Mouse (Mus musculus): ENCODE measurements around the gene Nek1.

GRCm38 (mm10) chr8:61161461-61162185 is 168.6 kb downstream of the Nek1 start:
- TF ChIP-seq CTCF (IDR thresholded peaks at IDR 0.05; ENCODE audit: control insufficient read depth, insufficient read depth, insufficient replicate concordance, low read depth, low read length) (no peak), POLR2A (IDR thresholded peaks at IDR 0.05; ENCODE audit: control insufficient read depth, low read depth, low read length) (no peak)
